Mouse (Mus musculus) forebrain, embryonic 14.5 days (tissue): ENCODE data around the gene Cldn4. TPM values are rescaled to one million over a fixed set of nuclear protein-coding genes. Genes with fewer than 3 reads are reported as not detected.

Source experiments
- ATAC-seq: fragments of 200-750 bp; cut with Nextera tagmentation; 2 replicates; pipeline ENCODE4 v1.8.0; 2017; ENCODE audit warnings: mild to moderate bottlenecking, moderate library complexity
- DNase-seq: peaks from one replicate; pipeline ENCODE4 v3.0.0-alpha.2; 2015; ENCODE audit warnings: low spot score
- H3K27ac ChIP-seq: fragments of 300-500 bp; sonication (generic); 2 replicates; pipeline ENCODE4 v1.5.1; 2014; ENCODE audit warnings: low read depth, mild to moderate bottlenecking, control low read depth, low read length, moderate library complexity
- H3K27me3 ChIP-seq: fragments of 300-500 bp; sonication (generic); replicated peaks from 2 replicates; pipeline ENCODE4 v1.6.1; 2014; ENCODE audit warnings: low read length, control low read depth, mixed read lengths; ENCODE audit not compliant: control insufficient read depth, insufficient read depth
- H3K36me3 ChIP-seq: fragments of 300-500 bp; sonication (generic); 2 replicates; pipeline ENCODE4 v1.6.1; 2014; ENCODE audit warnings: low read length, control low read depth; ENCODE audit not compliant: control insufficient read depth, insufficient read depth
- H3K4me1 ChIP-seq: fragments of 300-500 bp; sonication (generic); 2 replicates; pipeline ENCODE4 v1.6.1; 2014; ENCODE audit warnings: antibody characterized with exemption, low read length, control low read depth; ENCODE audit not compliant: control insufficient read depth, insufficient read depth
- H3K4me2 ChIP-seq: fragments of 300-500 bp; sonication (generic); 2 replicates; pipeline ENCODE4 v1.6.1; 2014; ENCODE audit warnings: mild to moderate bottlenecking, control low read depth, low read length
- H3K4me3 ChIP-seq: fragments of 300-500 bp; sonication (generic); 2 replicates; pipeline ENCODE4 v1.5.1; 2014; ENCODE audit warnings: low read depth, low read length, control low read depth
- H3K9ac ChIP-seq: fragments of 300-500 bp; sonication (generic); 2 replicates; pipeline ENCODE4 v1.6.1; 2014; ENCODE audit warnings: mild to moderate bottlenecking, low read length, control low read depth, moderate library complexity
- H3K9me3 ChIP-seq: fragments of 300-500 bp; sonication (generic); replicated peaks from 2 replicates; pipeline ENCODE4 v1.6.1; 2016; ENCODE audit warnings: low read length, control low read depth, mixed read lengths; ENCODE audit not compliant: control insufficient read depth
- WGBS: fragments of 180-500 bp; shearing (Covaris S2); extraction: QIAGEN DNeasy Blood & Tissue Kit; methylation state at CpG from one replicate; pipeline ENCODE4 v1.1.7; 2014; 5-methylcytosine and 5-hydroxymethylcytosine counted together
- polyA plus RNA-seq: library from polyadenylated mRNA; unstranded; fragments of >200 nt; fragmentation: Nextera tagmentation; extraction: Ambion mirVana; gene quantifications from 2 replicates; pipeline ENCODE4 v1.2.1, GENCODE M21; 2014

The Cldn4 gene
- polyA plus RNA-seq, 1 experiment from 2014 or later = not detected

DNA sequence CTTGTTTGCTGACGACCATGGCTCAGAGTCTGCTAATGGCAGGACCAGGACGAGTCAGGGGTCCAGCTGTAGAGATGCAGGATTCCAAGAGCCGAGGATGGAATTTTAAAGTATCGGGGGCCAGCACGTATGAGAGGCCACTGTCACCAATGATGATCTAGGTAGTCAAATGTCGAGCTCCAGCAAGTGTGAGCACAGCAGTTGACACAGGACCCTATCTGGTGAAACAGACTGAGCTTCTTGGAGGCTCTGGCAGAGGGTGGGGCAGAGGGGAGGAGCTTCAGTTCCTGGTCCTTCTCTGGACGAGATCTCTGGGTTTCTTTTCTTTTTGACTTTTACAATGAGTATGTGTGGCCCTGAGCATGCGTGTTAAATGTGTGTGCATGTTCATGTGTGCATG, 31.4 kb downstream of the Cldn4 start, which contains the start of gene Cldn13:
Gene Cldn13 (minus strand): TSS at position 216 of the 400 bp plus-strand sequence.
- Histone ChIP-seq H3K27ac (no peak within 1 kb of the TSS), H3K4me2 (no peak within 1 kb of the TSS), H3K4me3 (no peak within 1 kb of the TSS), H3K27me3 (no peaks in the 10 kb centered on the region), H3K9ac (no peak within 1 kb of the TSS), H3K9me3 (no peaks in the 10 kb centered on the region), H3K36me3 (no peaks in the 10 kb centered on the region), H3K4me1 (no peaks in the 10 kb centered on the region)
- no peak for ATAC-seq
- no peak for DNase-seq
- 85% methylated on average over 8 of the region's 8 CpGs for WGBS

DNA sequence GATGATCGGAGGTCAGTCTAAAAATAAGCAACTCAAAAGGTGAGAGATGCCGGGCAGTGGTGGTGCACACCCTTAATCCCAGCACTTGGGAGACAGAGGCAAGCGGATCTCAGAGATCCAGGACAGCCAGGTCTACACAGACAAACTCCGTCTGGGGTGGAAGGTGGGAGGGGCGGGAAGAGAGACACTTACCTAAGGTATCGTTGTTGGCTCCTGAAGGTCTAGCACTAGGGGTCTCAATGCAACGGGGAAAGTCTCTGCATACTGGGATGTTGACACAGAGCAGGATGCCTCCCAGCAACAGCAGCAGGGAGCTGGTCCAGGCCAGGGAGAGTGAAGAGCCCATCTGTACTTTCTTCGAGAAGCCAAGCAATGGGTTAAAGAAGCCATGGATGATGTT, 32.2 kb downstream of the Cldn4 start:
- Histone ChIP-seq H3K9me3 (no peaks in the 10 kb centered on the region), H3K4me2 (no peak overlapping the region), H3K36me3 (no peaks in the 10 kb centered on the region), H3K4me3 (no peak overlapping the region), H3K9ac (no peak overlapping the region), H3K27ac (no peak overlapping the region), H3K27me3 (no peaks in the 10 kb centered on the region), H3K4me1 (no peaks in the 10 kb centered on the region)
- DNase-seq (no peak), ATAC-seq (no peak)
- 86% methylated on average over 8 of the region's 8 CpGs for WGBS

DNA sequence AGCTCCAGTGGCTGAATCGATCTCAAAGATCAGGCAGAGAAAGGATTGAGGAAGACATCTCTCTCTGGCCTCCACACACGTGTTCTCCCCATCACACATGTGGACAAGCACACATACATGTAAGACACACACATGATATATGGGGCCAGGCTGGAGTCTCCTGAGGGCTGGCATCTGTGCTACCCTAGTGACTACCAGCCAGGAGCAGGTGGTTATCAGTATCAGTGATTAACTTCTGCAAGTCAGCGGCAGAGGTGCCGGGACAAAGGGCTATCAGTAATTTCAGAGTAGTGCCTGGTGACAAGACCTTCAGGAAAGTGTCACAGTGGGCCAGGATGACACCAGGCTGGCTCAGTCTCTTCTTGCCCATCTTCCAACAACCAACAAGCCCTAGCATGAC, 33.0 kb downstream of the Cldn4 start:
- Histone ChIP-seq H3K9ac (no peak overlapping the region), H3K9me3 (no peaks in the 10 kb centered on the region), H3K4me2 (no peak overlapping the region), H3K36me3 (no peaks in the 10 kb centered on the region), H3K27me3 (no peaks in the 10 kb centered on the region), H3K4me3 (no peak overlapping the region), H3K4me1 (no peaks in the 10 kb centered on the region), H3K27ac (no peak overlapping the region)
- WGBS = 87% methylated on average over 4 of the region's 4 CpGs
- DNase-seq (no peak), ATAC-seq (no peak)

DNA sequence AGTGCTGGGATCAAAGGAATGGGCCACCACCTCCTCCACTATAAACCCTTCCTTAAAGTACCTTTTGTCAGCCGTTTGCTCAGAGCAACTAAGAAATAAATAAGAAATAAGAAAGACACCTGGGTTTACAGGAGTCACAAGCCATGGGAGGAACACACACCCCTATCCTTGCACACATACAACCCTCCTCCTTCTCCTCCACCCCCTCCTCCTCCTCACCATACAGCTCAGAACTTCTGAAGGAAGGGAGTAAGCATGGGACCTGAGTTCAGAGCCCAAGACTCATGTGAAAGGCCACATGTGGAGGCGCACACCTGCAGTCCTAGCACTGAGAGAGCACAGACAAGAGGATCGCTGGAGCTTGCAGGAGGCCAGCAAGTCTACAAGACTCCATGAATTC, 33.4 kb downstream of the Cldn4 start:
- no peak overlapping the region for H3K4me3 ChIP-seq

DNA sequence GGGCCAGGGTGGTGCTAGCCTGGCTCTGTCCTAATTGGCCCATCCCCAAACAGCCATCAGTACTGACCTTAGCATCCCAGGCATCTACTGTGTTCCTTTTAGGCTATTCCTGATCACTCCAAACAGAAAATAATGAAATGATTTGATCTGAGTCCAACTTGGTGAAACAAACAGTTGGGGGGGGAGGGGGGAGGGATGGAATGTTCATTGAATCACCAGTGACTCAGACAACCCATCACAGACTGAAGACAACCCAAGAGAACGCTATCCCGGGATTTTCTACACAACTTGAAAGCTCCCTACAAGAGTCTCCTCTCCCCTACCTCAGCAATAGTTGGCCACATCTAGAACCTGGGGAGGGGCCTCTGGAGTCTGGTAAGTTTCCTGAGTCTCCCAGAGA, 34.8 kb downstream of the Cldn4 start:
- 91% methylated on average over 2 of the region's 2 CpGs for WGBS
- Histone ChIP-seq H3K9ac (no peak overlapping the region), H3K4me3 (no peak overlapping the region), H3K4me1 (no peaks in the 10 kb centered on the region), H3K4me2 (no peak overlapping the region), H3K9me3 (no peaks in the 10 kb centered on the region), H3K36me3 (no peaks in the 10 kb centered on the region), H3K27me3 (no peaks in the 10 kb centered on the region), H3K27ac (no peak overlapping the region)
- DNase-seq = no peak
- no peak for ATAC-seq

More for the DNA sequence above, 33.4 kb downstream of the Cldn4 start:
- H3K4me1 ChIP-seq = no peaks in the 10 kb centered on the region
- DNase-seq = no peak
- H3K4me2 ChIP-seq = no peak overlapping the region
- H3K9ac ChIP-seq = no peak overlapping the region
- no peaks in the 10 kb centered on the region for H3K27me3 ChIP-seq
- no peaks in the 10 kb centered on the region for H3K9me3 ChIP-seq
- WGBS = 73% methylated on average over 3 of the region's 3 CpGs
- no peak for ATAC-seq
- no peaks in the 10 kb centered on the region for H3K36me3 ChIP-seq
- H3K27ac ChIP-seq = no peak overlapping the region

DNA sequence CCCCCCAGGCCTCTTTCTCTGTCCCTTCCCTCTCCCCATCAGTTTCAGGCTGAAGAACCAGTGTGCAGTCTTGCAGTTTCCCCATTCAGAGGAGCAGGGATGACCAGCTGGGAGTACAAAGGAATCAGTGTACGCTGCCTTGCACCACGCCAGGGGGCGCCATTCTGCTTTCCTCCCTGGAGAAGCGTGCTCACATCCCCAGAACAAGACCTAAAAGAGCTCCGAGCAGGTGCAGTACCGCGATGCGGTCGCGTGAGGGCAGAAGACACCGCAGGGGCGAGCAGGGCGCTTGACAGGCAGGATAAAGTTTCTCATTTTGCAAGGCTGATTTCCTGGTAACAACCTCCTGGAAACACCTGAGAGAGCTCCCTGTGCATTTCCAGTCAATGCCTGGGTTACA, 39.6 kb downstream of the Cldn4 start:
- no peak overlapping the region for H3K4me3 ChIP-seq
- no peak overlapping the region for H3K9ac ChIP-seq
- H3K27ac ChIP-seq = no peak overlapping the region
- H3K4me2 ChIP-seq = no peak overlapping the region
- peak; percentile 91 for DNase-seq
- no peaks in the 10 kb centered on the region for H3K9me3 ChIP-seq
- no peaks in the 10 kb centered on the region for H3K27me3 ChIP-seq
- no peaks in the 10 kb centered on the region for H3K4me1 ChIP-seq
- no peaks in the 10 kb centered on the region for H3K36me3 ChIP-seq
- peak; percentile 90 for ATAC-seq
- under 1% methylated on average over 13 of the region's 13 CpGs for WGBS

DNA sequence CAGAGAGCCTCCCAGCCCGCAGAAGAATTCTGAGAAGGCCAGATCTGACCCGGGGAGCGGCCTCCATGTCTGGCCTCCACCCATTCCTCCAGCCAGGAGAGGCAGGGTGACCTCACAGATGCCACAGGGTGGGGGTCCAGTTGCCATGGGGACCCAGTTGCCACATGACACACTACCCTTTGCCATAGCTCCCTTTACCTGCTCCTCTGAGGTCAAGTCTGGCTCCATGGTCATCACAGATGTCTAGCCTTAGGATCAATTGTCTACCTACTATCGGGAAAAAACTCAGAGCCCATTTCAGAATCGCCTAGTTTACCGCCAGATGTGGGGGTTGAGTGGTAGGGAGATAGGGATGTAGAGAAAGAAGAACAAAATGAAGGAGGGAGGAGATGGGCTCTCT, 40.1 kb downstream of the Cldn4 start, which contains the start of gene Tmem270:
Gene Tmem270 (minus strand): TSS at position 101 of the 400 bp plus-strand sequence.
- Histone ChIP-seq H3K4me1 (no peaks in the 10 kb centered on the region), H3K4me2 (no peak within 1 kb of the TSS), H3K27me3 (no peaks in the 10 kb centered on the region), H3K4me3 (no peak within 1 kb of the TSS), H3K27ac (no peak within 1 kb of the TSS), H3K9ac (no peak within 1 kb of the TSS), H3K9me3 (no peaks in the 10 kb centered on the region), H3K36me3 (no peaks in the 10 kb centered on the region)
- DNase-seq (no peak), ATAC-seq (no peak)
- 70% methylated on average over 6 of the region's 6 CpGs for WGBS

DNA sequence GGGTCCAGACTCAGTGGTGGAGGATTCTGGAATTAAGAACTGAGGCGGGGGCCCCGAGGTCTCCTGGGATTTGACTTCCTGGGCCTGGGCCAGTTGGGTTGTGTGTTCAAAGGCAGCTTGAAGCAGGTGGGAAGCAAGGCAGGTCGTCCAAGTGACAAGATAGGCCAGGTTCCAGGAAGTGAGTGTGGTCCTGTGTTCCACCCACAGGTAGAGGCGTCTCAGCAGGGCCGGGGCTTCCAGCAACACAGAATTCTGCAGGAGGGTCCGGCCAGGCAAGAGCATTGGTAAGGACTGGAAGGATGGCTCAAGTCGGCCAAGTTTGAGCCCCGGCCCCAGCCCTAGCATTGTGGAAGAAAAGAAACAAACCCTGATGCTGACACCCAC, 45.1 kb downstream of the Cldn4 start:
- H3K27ac ChIP-seq = no peak overlapping the region
- no peaks in the 10 kb centered on the region for H3K9me3 ChIP-seq
- no peak overlapping the region for H3K4me3 ChIP-seq
- H3K27me3 ChIP-seq = no peaks in the 10 kb centered on the region
- H3K4me1 ChIP-seq = no peaks in the 10 kb centered on the region
- no peaks in the 10 kb centered on the region for H3K36me3 ChIP-seq
- no peak for DNase-seq
- no peak overlapping the region for H3K9ac ChIP-seq
- 67% methylated on average over 8 of the region's 8 CpGs for WGBS
- ATAC-seq = no peak
- no peak overlapping the region for H3K4me2 ChIP-seq

DNA sequence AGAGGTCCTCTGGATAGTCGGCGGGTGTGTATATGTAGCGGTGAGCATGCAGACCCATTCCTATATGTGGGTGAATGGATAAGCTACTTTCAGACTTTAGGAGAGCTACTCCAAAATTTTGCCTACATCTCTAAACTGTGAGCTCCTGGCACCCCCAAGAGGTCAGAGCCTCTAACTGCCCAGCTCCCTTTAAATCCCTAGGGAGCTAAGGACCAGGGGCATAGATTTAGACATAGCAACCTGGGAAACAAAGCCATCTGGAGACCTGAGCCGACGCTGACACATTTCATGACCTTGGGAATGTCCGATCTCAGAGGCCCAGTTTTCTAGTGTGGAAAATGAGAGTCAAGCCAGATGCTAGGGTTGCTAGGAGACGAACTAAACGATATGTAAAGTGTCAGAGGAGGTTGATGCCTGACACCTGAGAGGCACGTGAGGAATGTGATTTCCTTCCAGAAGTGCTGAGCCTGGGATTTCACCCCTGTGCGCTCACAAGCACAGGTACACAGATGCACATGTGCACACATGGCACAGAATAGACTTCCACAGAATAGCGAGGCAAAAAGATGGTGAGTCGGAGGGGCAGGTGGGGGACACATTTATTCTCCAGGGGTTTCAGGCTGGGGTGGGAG, 45.6 kb downstream of the Cldn4 start:
- H3K4me1 ChIP-seq = no peaks in the 10 kb centered on the region
- no peak overlapping the region for H3K27ac ChIP-seq
- DNase-seq = peak; percentile 61
- no peaks in the 10 kb centered on the region for H3K36me3 ChIP-seq
- no peaks in the 10 kb centered on the region for H3K9me3 ChIP-seq
- H3K27me3 ChIP-seq = no peaks in the 10 kb centered on the region
- no peak overlapping the region for H3K9ac ChIP-seq
- WGBS = 45% methylated on average over 12 of the region's 12 CpGs
- no peak for ATAC-seq
- no peak overlapping the region for H3K4me3 ChIP-seq
- H3K4me2 ChIP-seq = no peak overlapping the region
